Mouse (Mus musculus) MEL (cell line): ENCODE results near the gene Hbq1b.

Source experiments
- BHLHE40 ChIP-seq: IDR thresholded peaks from 2 replicates; pipeline ENCODE4 v1.6.1; 2012; ENCODE audit warnings: low read depth, mild to moderate bottlenecking, inconsistent platforms, low read length, improper control_type of control experiment, borderline replicate concordance
- CHD2 ChIP-seq: IDR thresholded peaks from 2 replicates; pipeline ENCODE4 v1.6.1; 2011; ENCODE audit warnings: low read length, improper control_type of control experiment
- CTCF ChIP-seq, 3 experiments: IDR thresholded peaks in 2 of 3; conservative IDR thresholded peaks in 1 of 3; 2 replicates each; pipeline ENCODE4 v1.5.1; 2011 to 2012; ENCODE audit warnings: low read length in 3 of 3, low read depth in 2 of 3, mild to moderate bottlenecking in 2 of 3, improper control_type of control experiment in 1 of 3, inconsistent platforms in 1 of 3, mixed read lengths in 1 of 3, moderate library complexity in 1 of 3; ENCODE audit not compliant: control insufficient read depth in 1 of 3, insufficient read depth in 1 of 3, poor library complexity in 1 of 3, severe bottlenecking in 1 of 3
- EP300 ChIP-seq, 2 experiments: IDR thresholded peaks; 2 replicates each; pipeline ENCODE4 v1.6.1; 2011; ENCODE audit warnings: improper control_type of control experiment in 2 of 2, low read length in 2 of 2, low read depth in 1 of 2, mild to moderate bottlenecking in 1 of 2
- GATA1 ChIP-seq: IDR thresholded peaks from 2 replicates; pipeline ENCODE4 v1.6.1; 2011; ENCODE audit warnings: low read depth, low read length, improper control_type of control experiment
- MAFK ChIP-seq: IDR thresholded peaks from 2 replicates; pipeline ENCODE4 v1.6.1; 2011; ENCODE audit warnings: low read depth, mild to moderate bottlenecking, low read length, improper control_type of control experiment, borderline replicate concordance
- MAZ ChIP-seq: IDR thresholded peaks from 2 replicates; pipeline ENCODE4 v1.6.1; 2012; ENCODE audit warnings: low read depth, mild to moderate bottlenecking, inconsistent platforms, low read length, improper control_type of control experiment
- MEF2A ChIP-seq: IDR thresholded peaks from 2 replicates; pipeline ENCODE4 v1.6.1; 2014; ENCODE audit warnings: low read depth, mild to moderate bottlenecking, inconsistent platforms, low read length, improper control_type of control experiment; ENCODE audit not compliant: poor library complexity, insufficient replicate concordance, severe bottlenecking; ENCODE audit errors: extremely low read depth
- MXI1 ChIP-seq: IDR thresholded peaks from 2 replicates; pipeline ENCODE4 v1.6.1; 2011; ENCODE audit warnings: mild to moderate bottlenecking, low read depth, low read length, improper control_type of control experiment
- NELFE ChIP-seq: IDR thresholded peaks from 2 replicates; pipeline ENCODE4 v1.6.1; 2011; ENCODE audit warnings: low read depth, low read length, improper control_type of control experiment
- POLR2A ChIP-seq, 2 experiments: IDR thresholded peaks; 2 replicates each; pipeline ENCODE4 v1.6.1; 2011 to 2012; ENCODE audit warnings: low read length in 2 of 2, mild to moderate bottlenecking in 2 of 2, control low read depth in 1 of 2, improper control_type of control experiment in 1 of 2, low read depth in 1 of 2, moderate library complexity in 1 of 2; ENCODE audit not compliant: control insufficient read depth in 1 of 2, insufficient read depth in 1 of 2, poor library complexity in 1 of 2

DNA sequence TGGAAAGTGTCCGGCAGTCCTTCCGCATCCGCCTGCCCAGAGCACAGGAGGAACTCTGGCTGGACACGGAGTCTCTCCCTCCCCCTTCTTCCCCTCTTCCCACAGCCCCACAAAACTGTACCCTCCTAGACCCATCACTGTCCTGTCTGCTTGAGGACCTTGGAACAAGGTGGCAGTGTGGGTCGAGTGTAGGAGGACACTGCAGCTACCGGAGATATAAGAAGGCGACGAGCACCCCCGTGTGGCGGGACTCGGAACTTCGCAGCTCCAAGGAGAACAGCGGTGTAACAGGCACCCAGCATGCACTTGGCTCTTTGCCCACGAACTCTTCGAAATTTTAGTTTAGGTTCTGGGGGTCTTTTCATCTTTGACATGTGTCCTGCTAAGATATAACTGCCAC lies 37.8 kb downstream of the Hbq1b start:
- TF ChIP-seq CTCF (IDR thresholded peaks at IDR 0.05 in 2 of 3, conservative IDR thresholded peaks at IDR 0.05 in 1 of 3; ENCODE audit: control insufficient read depth in 1 of 3, insufficient read depth in 1 of 3, low read depth in 2 of 3, low read length in 3 of 3, poor library complexity in 1 of 3, severe bottlenecking in 1 of 3) (peak; percentile 83 to 98 (median 97)), POLR2A (IDR thresholded peaks at IDR 0.05; ENCODE audit: control insufficient read depth in 1 of 2, insufficient read depth in 1 of 2, low read depth in 1 of 2, low read length in 2 of 2, poor library complexity in 1 of 2) (no peak), MAZ (no peak), MAFK (no peak), EP300 (IDR thresholded peaks at IDR 0.05; ENCODE audit: low read depth in 1 of 2, low read length in 2 of 2) (no peak), CHD2 (no peak), BHLHE40 (no peak), NELFE (no peak), MXI1 (no peak), GATA1 (no peak), MEF2A (no peak)
